Mouse (Mus musculus): Measurements from ENCODE around the gene Skiv2l. TPM values are rescaled to one million over a fixed set of nuclear protein-coding genes. Genes with fewer than 3 reads are reported as not detected.

Skiv2l gene
- 10 to 100 TPM; 68.5 to 73.1 TPM for total RNA-seq (2021)
- long read RNA-seq, experiment 1, transcript Skiv2l-201 (28 exons, 3,951 nt) = major isoform, 32 of 72 reads
- long read RNA-seq, experiment 1, partial matches to known transcripts = 27 of 72 reads
- long read RNA-seq, experiment 1, other reads (novel, unspliced or antisense) = 12 of 72 reads
- long read RNA-seq, experiment 2, transcript Skiv2l-201 (28 exons, 3,951 nt) = major isoform, 25 of 57 reads
- long read RNA-seq, experiment 2, partial matches to known transcripts = 17 of 57 reads
- long read RNA-seq, experiment 2, other reads (novel, unspliced or antisense) = 13 of 57 reads

- intact Hi-C loops (cut with DNase I) = loop anchor here (2.0 to 5.0 kb wide), 3 partner anchors 13 to 132 kb away; partner anchors contain the start of genes Dxo, Lsm2 and Stk19
These were observed at the start of gene Skiv2l, which contains the start of gene Nelfe for GRCm38 (mm10) chr17:34849722-34850516. Gene Skiv2l, minus strand, starts transcription at chr17:34850210. Gene Nelfe, plus strand, starts transcription at chr17:34850391.

GRCm38 (mm10) chr17:34899053-34899889, 49.3 kb upstream of the Skiv2l start:
- no peak for DNase-seq (ENCODE audit: low spot score in 2 of 2)
- intact Hi-C loops (cut with DNase I) = loop anchor here (5.0 kb wide), 1 partner anchor 42 kb away; no protein-coding TSS in a partner anchor

More at GRCm38 (mm10) chr17:34849722-34850516, at the start of gene Skiv2l, which contains the start of gene Nelfe:
- peak; percentile 98 for DNase-seq (ENCODE audit: low spot score in 2 of 2)

GRCm38 (mm10) chr17:34898706-34899052, 48.7 kb upstream of the Skiv2l start:
- intact Hi-C loops (cut with DNase I) = loop anchor here (5.0 kb wide), 1 partner anchor 41 kb away; no protein-coding TSS in a partner anchor
- no peak for DNase-seq (ENCODE audit: low spot score in 2 of 2)

GRCm38 (mm10) chr17:34898160-34898586, 48.2 kb upstream of the Skiv2l start, which contains the start of the genes C2 and Ehmt2:
Gene C2, minus strand, starts transcription at chr17:34898265.
Gene Ehmt2, plus strand, starts transcription at chr17:34898469.
- DNase-seq (ENCODE audit: low spot score in 2 of 2) = peak; percentile 78 to 82
- intact Hi-C loops (cut with DNase I) = loop anchor here (5.0 kb wide), 1 partner anchor 41 kb away; no protein-coding TSS in a partner anchor

- intact Hi-C loops (cut with DNase I) = loop anchor here (5.0 kb wide), 1 partner anchor 40 kb away; no protein-coding TSS in a partner anchor
- DNase-seq (ENCODE audit: low spot score in 2 of 2) = peak; percentile 66 to 83
These were observed 47.6 kb upstream of the Skiv2l start for GRCm38 (mm10) chr17:34897373-34898159.

GRCm38 (mm10) chr17:34896366-34896765, 46.4 kb upstream of the Skiv2l start:
- intact Hi-C loops (cut with DNase I) = loop anchor here (5.0 kb wide), 1 partner anchor 39 kb away; no protein-coding TSS in a partner anchor
- DNase-seq (ENCODE audit: low spot score in 2 of 2) = no peak

- intact Hi-C loops (cut with DNase I) = loop anchor here (5.0 kb wide), 1 partner anchor 38 kb away; no protein-coding TSS in a partner anchor
- DNase-seq (ENCODE audit: low spot score in 2 of 2) = no peak
These were observed 45.7 kb upstream of the Skiv2l start for GRCm38 (mm10) chr17:34895724-34896123.

GRCm38 (mm10) chr17:34894801-34895530, 45.0 kb upstream of the Skiv2l start:
- intact Hi-C loops (cut with DNase I) = loop anchor here (5.0 kb wide), 1 partner anchor 38 kb away; no protein-coding TSS in a partner anchor
- peak in 1 of 2 experiments; percentile 51 for DNase-seq (ENCODE audit: low spot score in 2 of 2)

- DNase-seq (ENCODE audit: low spot score in 2 of 2) = peak; percentile 93 to 94
- intact Hi-C loops (cut with DNase I) = no loop called here
These were observed 44.1 kb upstream of the Skiv2l start for GRCm38 (mm10) chr17:34894074-34894597.

GRCm38 (mm10) chr17:34893072-34893824, 43.2 kb upstream of the Skiv2l start:
- no peak for DNase-seq (ENCODE audit: low spot score in 2 of 2)
- intact Hi-C loops (cut with DNase I) = no loop called here

- DNase-seq (ENCODE audit: low spot score in 2 of 2) = no peak
- intact Hi-C loops (cut with DNase I) = no loop called here
These were observed 41.4 kb upstream of the Skiv2l start for GRCm38 (mm10) chr17:34891377-34891776.

- intact Hi-C loops (cut with DNase I) = no loop called here
- DNase-seq (ENCODE audit: low spot score in 2 of 2) = no peak
These were observed 40.2 kb upstream of the Skiv2l start for GRCm38 (mm10) chr17:34890074-34890743.

GRCm38 (mm10) chr17:34887942-34888341, 37.9 kb upstream of the Skiv2l start:
- no peak for DNase-seq (ENCODE audit: low spot score in 2 of 2)
- intact Hi-C loops (cut with DNase I) = loop anchor here (5.0 kb wide), 1 partner anchor 216 kb away; the partner anchor contains the start of gene Tnxb

- intact Hi-C loops (cut with DNase I) = loop anchor here (5.0 kb wide), 1 partner anchor 213 kb away; the partner anchor contains the start of gene Tnxb
These were observed 35.6 kb upstream of the Skiv2l start for GRCm38 (mm10) chr17:34885615-34886014.

GRCm38 (mm10) chr17:34884704-34885103, 34.7 kb upstream of the Skiv2l start:
- intact Hi-C loops (cut with DNase I) = loop anchor here (5.0 kb wide), 1 partner anchor 212 kb away; the partner anchor contains the start of gene Tnxb
- no peak for DNase-seq (ENCODE audit: low spot score in 2 of 2)

More at GRCm38 (mm10) chr17:34885615-34886014, 35.6 kb upstream of the Skiv2l start:
- no peak for DNase-seq (ENCODE audit: low spot score in 2 of 2)

- intact Hi-C loops (cut with DNase I) = no loop called here
- DNase-seq (ENCODE audit: low spot score in 2 of 2) = no peak
These were observed 33.3 kb upstream of the Skiv2l start for GRCm38 (mm10) chr17:34883332-34883731.
